ENCODE assay signal across 8 mouse cellular contexts in genomic region chr11:119904621-119905286, GRCm38 (mm10). TPM values are rescaled to one million over a fixed set of nuclear protein-coding genes. Genes with fewer than 3 reads are reported as not detected.
DNase-seq lines count a peak whose midpoint lies in the region; ATAC-seq and TF ChIP-seq lines count a peak whose summit lies in the region.

No protein-coding gene starts in this region.

- TF ChIP-seq POLR2A in cerebellum, adult 2 months (IDR thresholded peaks at IDR 0.05; ENCODE audit: borderline replicate concordance, insufficient read depth, low read length), result no peak

- DNase-seq in urinary bladder, postnatal 14 days (ENCODE audit: low spot score), result peak; percentile 69
- no peak for DNase-seq in urinary bladder, postnatal 4 days (ENCODE audit: low spot score in 2 of 2)
- DNase-seq in cerebellum, adult 2 months, result peak; percentile 72 to 78
- DNase-seq in forelimb bud, embryonic 11.5 days (ENCODE audit: low read depth, low spot score), result peak; percentile 85
- peak; percentile 83 for DNase-seq in midbrain, postnatal 0 days (ENCODE audit: low spot score)

- H3K27me3 ChIP-seq in cerebellum, adult 2 months (ENCODE audit: control insufficient read depth, insufficient read depth, low read length), result no peaks in the 10 kb centered on the region
- 0 out of 2 replicates have a peak, but pooled peaks cover 2% of the 10 kb centered on the region for H3K27me3 ChIP-seq in intestine, postnatal 0 days (replicated peaks; ENCODE audit: control insufficient read depth, insufficient read depth, low read length)
- H3K27me3 ChIP-seq in limb, embryonic 13.5 days, result peaks cover 15% of the 10 kb centered on the region
- H3K27me3 ChIP-seq in midbrain, postnatal 0 days (ENCODE audit: insufficient read depth, low read length), result no peaks in the 10 kb centered on the region
- 0 out of 2 replicates have a peak, but pooled peaks cover 4% of the 10 kb centered on the region for H3K27me3 ChIP-seq in stomach, embryonic 15.5 days (replicated peaks)

- H3K27ac ChIP-seq in cerebellum, adult 2 months (ENCODE audit: insufficient read depth, low read length), result no peak overlapping the region
- no peak overlapping the region for H3K27ac ChIP-seq in intestine, postnatal 0 days (ENCODE audit: low read depth, low read length)
- H3K27ac ChIP-seq in limb, embryonic 13.5 days, result no peak overlapping the region
- H3K27ac ChIP-seq in midbrain, postnatal 0 days (ENCODE audit: low read depth, low read length), result no peak overlapping the region
- H3K27ac ChIP-seq in stomach, embryonic 15.5 days, result no peak overlapping the region

- no peaks in the 10 kb centered on the region for H3K36me3 ChIP-seq in intestine, postnatal 0 days (ENCODE audit: control insufficient read depth, insufficient read depth)
- no peaks in the 10 kb centered on the region for H3K36me3 ChIP-seq in limb, embryonic 13.5 days
- no peaks in the 10 kb centered on the region for H3K36me3 ChIP-seq in midbrain, postnatal 0 days (ENCODE audit: insufficient read depth, low read length)
- no peaks in the 10 kb centered on the region for H3K36me3 ChIP-seq in stomach, embryonic 15.5 days

- TF ChIP-seq CTCF in cerebellum, adult 2 months (IDR thresholded peaks at IDR 0.05; ENCODE audit: borderline replicate concordance, insufficient read depth, low read depth, low read length), result peak; percentile 99
- peak; percentile 98 for TF ChIP-seq CTCF in intestine, postnatal 0 days (IDR thresholded peaks at IDR 0.05; ENCODE audit: low read depth)
- peak; percentile 99 for TF ChIP-seq CTCF in midbrain, postnatal 0 days (IDR thresholded peaks at IDR 0.05)

- H3K4me3 ChIP-seq in cerebellum, adult 2 months (replicated peaks; ENCODE audit: insufficient read depth, low read depth, low read length), result no peak overlapping the region
- no peak overlapping the region for H3K4me3 ChIP-seq in intestine, postnatal 0 days (ENCODE audit: low read depth, low read length)
- H3K4me3 ChIP-seq in limb, embryonic 13.5 days, result no peak overlapping the region
- H3K4me3 ChIP-seq in midbrain, postnatal 0 days (ENCODE audit: low read depth, low read length), result no peak overlapping the region
- no peak overlapping the region for H3K4me3 ChIP-seq in stomach, embryonic 15.5 days (replicated peaks)

- H3K9ac ChIP-seq in intestine, postnatal 0 days (ENCODE audit: low read depth, low read length), result no peak overlapping the region
- H3K9ac ChIP-seq in limb, embryonic 13.5 days, result no peak overlapping the region
- H3K9ac ChIP-seq in midbrain, postnatal 0 days (replicated peaks; ENCODE audit: low read length, poor library complexity, severe bottlenecking), result 0 out of 2 replicates have a peak overlapping the region, but pooled peaks have one; percentile 9
- H3K9ac ChIP-seq in stomach, embryonic 15.5 days, result no peak overlapping the region

- 32% methylated on average over 5 of the region's 5 CpGs for WGBS in cerebellum, adult 2 months
- WGBS in intestine, postnatal 0 days, result 28% methylated on average over 5 of the region's 5 CpGs
- 37% methylated on average over 5 of the region's 5 CpGs for WGBS in limb, embryonic 13.5 days
- 41% methylated on average over 5 of the region's 5 CpGs for WGBS in midbrain, postnatal 0 days
- WGBS in stomach, embryonic 15.5 days, result 26% methylated on average over 5 of the region's 5 CpGs

- peak; percentile 34; the same call in 1 of the 2 replicates for ATAC-seq in intestine, postnatal 0 days
- peak; percentile 71; the same call in 1 of the 2 replicates for ATAC-seq in limb, embryonic 13.5 days (ENCODE audit: low FRiP score, low read depth)
- peak; percentile 44; the same call in 1 of the 2 replicates for ATAC-seq in midbrain, postnatal 0 days (ENCODE audit: low FRiP score)
- ATAC-seq in stomach, embryonic 15.5 days (ENCODE audit: insufficient read depth, low FRiP score, low read depth), result peak; percentile 48; the same call in 1 of the 2 replicates

- H3K9me3 ChIP-seq in intestine, postnatal 0 days (ENCODE audit: control insufficient read depth), result no peaks in the 10 kb centered on the region
- no peaks in the 10 kb centered on the region for H3K9me3 ChIP-seq in limb, embryonic 13.5 days
- H3K9me3 ChIP-seq in midbrain, postnatal 0 days (ENCODE audit: low read length), result no peaks in the 10 kb centered on the region
- no peaks in the 10 kb centered on the region for H3K9me3 ChIP-seq in stomach, embryonic 15.5 days

- H3K4me2 ChIP-seq in intestine, postnatal 0 days (replicated peaks; ENCODE audit: low read depth), result no peak overlapping the region
- no peak overlapping the region for H3K4me2 ChIP-seq in limb, embryonic 13.5 days (replicated peaks)
- H3K4me2 ChIP-seq in midbrain, postnatal 0 days (ENCODE audit: low read depth, low read length, poor library complexity, severe bottlenecking), result no peak overlapping the region
- H3K4me2 ChIP-seq in stomach, embryonic 15.5 days, result no peak overlapping the region

- peaks cover 32% of the 10 kb centered on the region for H3K4me1 ChIP-seq in cerebellum, adult 2 months (ENCODE audit: control insufficient read depth, insufficient read depth, low read length)
- H3K4me1 ChIP-seq in intestine, postnatal 0 days (replicated peaks; ENCODE audit: control insufficient read depth, insufficient read depth, low read length), result no peaks in the 10 kb centered on the region
- H3K4me1 ChIP-seq in limb, embryonic 13.5 days, result peaks cover 6% of the 10 kb centered on the region
- no peaks in the 10 kb centered on the region for H3K4me1 ChIP-seq in midbrain, postnatal 0 days (ENCODE audit: insufficient read depth, low read length)
- no peaks in the 10 kb centered on the region for H3K4me1 ChIP-seq in stomach, embryonic 15.5 days

RNA-seq across cellular contexts. Expression of gene Chmp6, which starts 8.5 kb away (rescaled TPM):
- polyA plus RNA-seq in cerebellum, adult 2 months (2012; rRNA removed), result 41.9 and 43.9 TPM in 2 replicates
- polyA plus RNA-seq in intestine, postnatal 0 days (2015; fragmentation: Nextera tagmentation; extraction: Ambion mirVana), result 121 and 123 TPM in 2 replicates
- polyA plus RNA-seq in limb, embryonic 13.5 days (2015; fragmentation: Nextera tagmentation; extraction: Ambion mirVana), result 112 TPM in 2 replicates
- 79.5 and 101 TPM in 2 replicates for total RNA-seq in midbrain, postnatal 0 days (2014; rRNA removed)
- 121 and 129 TPM in 2 replicates for polyA plus RNA-seq in midbrain, postnatal 0 days (2015; fragmentation: Nextera tagmentation; extraction: Ambion mirVana)
- polyA plus RNA-seq in stomach, embryonic 15.5 days (2015; fragmentation: Nextera tagmentation; extraction: Ambion mirVana), result 79.4 and 86.0 TPM in 2 replicates

RNA-seq across cellular contexts. Expression of gene Baiap2, which starts 37.8 kb away (rescaled TPM):
- 116 and 141 TPM in 2 replicates for polyA plus RNA-seq in cerebellum, adult 2 months (2012; rRNA removed)
- 4.2 and 4.3 TPM in 2 replicates for polyA plus RNA-seq in intestine, postnatal 0 days (2015; fragmentation: Nextera tagmentation; extraction: Ambion mirVana)
- polyA plus RNA-seq in limb, embryonic 13.5 days (2015; fragmentation: Nextera tagmentation; extraction: Ambion mirVana), result 16.6 and 16.8 TPM in 2 replicates
- 23.8 and 32.7 TPM in 2 replicates for total RNA-seq in midbrain, postnatal 0 days (2014; rRNA removed)
- 18.0 TPM in 2 replicates for polyA plus RNA-seq in midbrain, postnatal 0 days (2015; fragmentation: Nextera tagmentation; extraction: Ambion mirVana)
- polyA plus RNA-seq in stomach, embryonic 15.5 days (2015; fragmentation: Nextera tagmentation; extraction: Ambion mirVana), result 24.8 and 30.9 TPM in 2 replicates

Comparison
In these comparisons a context has a peak if more than half of its experiments do, and no peak if none do; other contexts are left out.
1. DNase-seq: peak in urinary bladder, postnatal 14 days (single experiment), cerebellum, adult 2 months (2 of 2), forelimb bud, embryonic 11.5 days (single experiment) and midbrain, postnatal 0 days (single experiment); none in urinary bladder, postnatal 4 days (0 of 2).
2. Peak in every context shown above with its lines, with median percentiles within 50 percentile points of each other: CTCF ChIP-seq and ATAC-seq.